Mouse (Mus musculus): ENCODE measurements around the gene Slc35e4. TPM values are rescaled to one million over a fixed set of nuclear protein-coding genes. Genes with fewer than 3 reads are reported as not detected.

Gene Slc35e4
- polyA plus RNA-seq, 1 experiment from 2014 or later = 4.5 TPM

GRCm38 (mm10) chr11:3900296-3900695, 14.2 kb downstream of the Slc35e4 start:
- DNase-seq (ENCODE audit: low spot score) (no peak), ATAC-seq (ENCODE audit: insufficient read depth, low FRiP score, low TSS enrichment) (no peak)
- H3K4me1 ChIP-seq (ENCODE audit: control insufficient read depth, insufficient read depth, low read length) = no peaks in the 10 kb centered on the region
- no peak overlapping the region for H3K4me2 ChIP-seq (ENCODE audit: low read depth)
- WGBS = 88% methylated on average over 6 of the region's 6 CpGs
- no peaks in the 10 kb centered on the region for H3K36me3 ChIP-seq (ENCODE audit: control insufficient read depth, insufficient read depth, low read length)
- no peaks in the 10 kb centered on the region for H3K27me3 ChIP-seq (ENCODE audit: control insufficient read depth, insufficient read depth, low read length)
- H3K27ac ChIP-seq (ENCODE audit: low read depth, low read length) = no peak overlapping the region
- no peak overlapping the region for H3K9ac ChIP-seq (ENCODE audit: low read length)
- no peak overlapping the region for H3K4me3 ChIP-seq (ENCODE audit: low read depth, low read length)
- no peaks in the 10 kb centered on the region for H3K9me3 ChIP-seq (ENCODE audit: control insufficient read depth, low read length)

GRCm38 (mm10) chr11:3895933-3896332, 18.5 kb downstream of the Slc35e4 start:
- Histone ChIP-seq H3K4me3 (ENCODE audit: low read depth, low read length) (no peak overlapping the region), H3K4me2 (ENCODE audit: low read depth) (no peak overlapping the region), H3K9ac (ENCODE audit: low read length) (no peak overlapping the region), H3K27ac (ENCODE audit: low read depth, low read length) (no peak overlapping the region), H3K36me3 (ENCODE audit: control insufficient read depth, insufficient read depth, low read length) (no peaks in the 10 kb centered on the region), H3K27me3 (ENCODE audit: control insufficient read depth, insufficient read depth, low read length) (no peaks in the 10 kb centered on the region), H3K4me1 (ENCODE audit: control insufficient read depth, insufficient read depth, low read length) (no peaks in the 10 kb centered on the region), H3K9me3 (ENCODE audit: control insufficient read depth, low read length) (no peaks in the 10 kb centered on the region)
- WGBS = 100% methylated on average over 1 of the region's 1 CpGs
- ATAC-seq (ENCODE audit: insufficient read depth, low FRiP score, low TSS enrichment) (no peak), DNase-seq (ENCODE audit: low spot score) (no peak)

- Histone ChIP-seq H3K4me1 (ENCODE audit: control insufficient read depth, insufficient read depth, low read length) (no peaks in the 10 kb centered on the region), H3K4me2 (ENCODE audit: low read depth) (peak overlapping the region; percentile 45), H3K36me3 (ENCODE audit: control insufficient read depth, insufficient read depth, low read length) (no peaks in the 10 kb centered on the region), H3K4me3 (ENCODE audit: low read depth, low read length) (peak overlapping the region; percentile 48), H3K27me3 (ENCODE audit: control insufficient read depth, insufficient read depth, low read length) (no peaks in the 10 kb centered on the region), H3K9ac (ENCODE audit: low read length) (peak overlapping the region; percentile 52), H3K27ac (ENCODE audit: low read depth, low read length) (peak overlapping the region; percentile 50; the same call in 1 of the 2 replicates), H3K9me3 (ENCODE audit: control insufficient read depth, low read length) (no peaks in the 10 kb centered on the region)
- no peak for DNase-seq (ENCODE audit: low spot score)
- WGBS = 5% methylated on average over 10 of the region's 10 CpGs
- no peak for ATAC-seq (ENCODE audit: insufficient read depth, low FRiP score, low TSS enrichment)
Measured at GRCm38 (mm10) chr11:3895458-3895857, 19.0 kb downstream of the Slc35e4 start.

GRCm38 (mm10) chr11:3894406-3895281, 19.8 kb downstream of the Slc35e4 start, which contains the start of the genes 4921536K21Rik and Dusp18:
Gene 4921536K21Rik, minus strand, starts transcription at chr11:3895098.
Gene Dusp18, plus strand, starts transcription at chr11:3895240.
- peak within 1 kb of the TSS; percentile 45 for H3K4me2 ChIP-seq (ENCODE audit: low read depth)
- peak; percentile 96 for ATAC-seq (ENCODE audit: insufficient read depth, low FRiP score, low TSS enrichment)
- H3K4me1 ChIP-seq (ENCODE audit: control insufficient read depth, insufficient read depth, low read length) = no peaks in the 10 kb centered on the region
- peak within 1 kb of the TSS; percentile 48 for H3K4me3 ChIP-seq (ENCODE audit: low read depth, low read length)
- no peaks in the 10 kb centered on the region for H3K27me3 ChIP-seq (ENCODE audit: control insufficient read depth, insufficient read depth, low read length)
- peak; percentile 95 for DNase-seq (ENCODE audit: low spot score)
- H3K9ac ChIP-seq (ENCODE audit: low read length) = peak within 1 kb of the TSS; percentile 52
- H3K27ac ChIP-seq (ENCODE audit: low read depth, low read length) = peak within 1 kb of the TSS; percentile 50
- H3K36me3 ChIP-seq (ENCODE audit: control insufficient read depth, insufficient read depth, low read length) = no peaks in the 10 kb centered on the region
- 2% methylated on average over 46 of the region's 46 CpGs for WGBS
- H3K9me3 ChIP-seq (ENCODE audit: control insufficient read depth, low read length) = no peaks in the 10 kb centered on the region

GRCm38 (mm10) chr11:3893970-3894369, 20.5 kb downstream of the Slc35e4 start:
- H3K9me3 ChIP-seq (ENCODE audit: control insufficient read depth, low read length) = no peaks in the 10 kb centered on the region
- H3K27ac ChIP-seq (ENCODE audit: low read depth, low read length) = no peak overlapping the region
- H3K9ac ChIP-seq (ENCODE audit: low read length) = no peak overlapping the region
- ATAC-seq (ENCODE audit: insufficient read depth, low FRiP score, low TSS enrichment) (no peak), DNase-seq (ENCODE audit: low spot score) (no peak)
- WGBS = 84% methylated on average over 6 of the region's 6 CpGs
- H3K4me2 ChIP-seq (ENCODE audit: low read depth) = no peak overlapping the region
- H3K4me1 ChIP-seq (ENCODE audit: control insufficient read depth, insufficient read depth, low read length) = no peaks in the 10 kb centered on the region
- no peaks in the 10 kb centered on the region for H3K36me3 ChIP-seq (ENCODE audit: control insufficient read depth, insufficient read depth, low read length)
- H3K27me3 ChIP-seq (ENCODE audit: control insufficient read depth, insufficient read depth, low read length) = no peaks in the 10 kb centered on the region
- H3K4me3 ChIP-seq (ENCODE audit: low read depth, low read length) = peak overlapping the region; percentile 48; the same call in 1 of the 2 replicates

GRCm38 (mm10) chr11:3887331-3887730, 27.1 kb downstream of the Slc35e4 start:
- Histone ChIP-seq H3K27me3 (ENCODE audit: control insufficient read depth, insufficient read depth, low read length) (no peaks in the 10 kb centered on the region), H3K4me3 (ENCODE audit: low read depth, low read length) (no peak overlapping the region), H3K27ac (ENCODE audit: low read depth, low read length) (no peak overlapping the region), H3K9ac (ENCODE audit: low read length) (no peak overlapping the region), H3K4me1 (ENCODE audit: control insufficient read depth, insufficient read depth, low read length) (0 out of 2 replicates have a peak, but pooled peaks cover 2% of the 10 kb centered on the region), H3K36me3 (ENCODE audit: control insufficient read depth, insufficient read depth, low read length) (no peaks in the 10 kb centered on the region), H3K4me2 (ENCODE audit: low read depth) (no peak overlapping the region), H3K9me3 (ENCODE audit: control insufficient read depth, low read length) (no peaks in the 10 kb centered on the region)
- DNase-seq (ENCODE audit: low spot score) (no peak), ATAC-seq (ENCODE audit: insufficient read depth, low FRiP score, low TSS enrichment) (no peak)
- WGBS = 78% methylated on average over 5 of the region's 5 CpGs

GRCm38 (mm10) chr11:3883711-3884110, 30.8 kb downstream of the Slc35e4 start:
- no peaks in the 10 kb centered on the region for H3K9me3 ChIP-seq (ENCODE audit: control insufficient read depth, low read length)
- no peak overlapping the region for H3K9ac ChIP-seq (ENCODE audit: low read length)
- ATAC-seq (ENCODE audit: insufficient read depth, low FRiP score, low TSS enrichment) (no peak), DNase-seq (ENCODE audit: low spot score) (no peak)
- no peak overlapping the region for H3K4me3 ChIP-seq (ENCODE audit: low read depth, low read length)
- 87% methylated on average over 3 of the region's 3 CpGs for WGBS
- H3K36me3 ChIP-seq (ENCODE audit: control insufficient read depth, insufficient read depth, low read length) = no peaks in the 10 kb centered on the region
- no peak overlapping the region for H3K4me2 ChIP-seq (ENCODE audit: low read depth)
- no peaks in the 10 kb centered on the region for H3K27me3 ChIP-seq (ENCODE audit: control insufficient read depth, insufficient read depth, low read length)
- H3K27ac ChIP-seq (ENCODE audit: low read depth, low read length) = no peak overlapping the region
- H3K4me1 ChIP-seq (ENCODE audit: control insufficient read depth, insufficient read depth, low read length) = 0 out of 2 replicates have a peak, but pooled peaks cover 2% of the 10 kb centered on the region

GRCm38 (mm10) chr11:3879836-3880235, 34.6 kb downstream of the Slc35e4 start:
- Histone ChIP-seq H3K27me3 (ENCODE audit: control insufficient read depth, insufficient read depth, low read length) (no peaks in the 10 kb centered on the region), H3K27ac (ENCODE audit: low read depth, low read length) (no peak overlapping the region), H3K4me2 (ENCODE audit: low read depth) (no peak overlapping the region), H3K9me3 (ENCODE audit: control insufficient read depth, low read length) (no peaks in the 10 kb centered on the region), H3K36me3 (ENCODE audit: control insufficient read depth, insufficient read depth, low read length) (no peaks in the 10 kb centered on the region), H3K9ac (ENCODE audit: low read length) (no peak overlapping the region), H3K4me1 (ENCODE audit: control insufficient read depth, insufficient read depth, low read length) (0 out of 2 replicates have a peak, but pooled peaks cover 2% of the 10 kb centered on the region), H3K4me3 (ENCODE audit: low read depth, low read length) (no peak overlapping the region)
- peak; percentile 77 for DNase-seq (ENCODE audit: low spot score)
- WGBS = 36% methylated on average over 2 of the region's 2 CpGs
- ATAC-seq (ENCODE audit: insufficient read depth, low FRiP score, low TSS enrichment) = no peak

GRCm38 (mm10) chr11:3878660-3879059, 35.8 kb downstream of the Slc35e4 start:
- no peaks in the 10 kb centered on the region for H3K9me3 ChIP-seq (ENCODE audit: control insufficient read depth, low read length)
- H3K27me3 ChIP-seq (ENCODE audit: control insufficient read depth, insufficient read depth, low read length) = no peaks in the 10 kb centered on the region
- 82% methylated on average over 7 of the region's 7 CpGs for WGBS
- no peaks in the 10 kb centered on the region for H3K4me1 ChIP-seq (ENCODE audit: control insufficient read depth, insufficient read depth, low read length)
- ATAC-seq (ENCODE audit: insufficient read depth, low FRiP score, low TSS enrichment) (no peak), DNase-seq (ENCODE audit: low spot score) (no peak)
- H3K27ac ChIP-seq (ENCODE audit: low read depth, low read length) = no peak overlapping the region
- H3K4me3 ChIP-seq (ENCODE audit: low read depth, low read length) = no peak overlapping the region
- no peak overlapping the region for H3K9ac ChIP-seq (ENCODE audit: low read length)
- no peak overlapping the region for H3K4me2 ChIP-seq (ENCODE audit: low read depth)
- no peaks in the 10 kb centered on the region for H3K36me3 ChIP-seq (ENCODE audit: control insufficient read depth, insufficient read depth, low read length)
